Mouse (Mus musculus) thymus, postnatal 25 days (tissue): ENCODE data around the gene Agbl4.
A peak's percentile ranks its signal among the peaks of the same experiment; 100 is the strongest.

Experiments
- DNase-seq: peaks from one replicate; pipeline ENCODE4 v3.0.0; 2022

Agbl4 gene

DNA sequence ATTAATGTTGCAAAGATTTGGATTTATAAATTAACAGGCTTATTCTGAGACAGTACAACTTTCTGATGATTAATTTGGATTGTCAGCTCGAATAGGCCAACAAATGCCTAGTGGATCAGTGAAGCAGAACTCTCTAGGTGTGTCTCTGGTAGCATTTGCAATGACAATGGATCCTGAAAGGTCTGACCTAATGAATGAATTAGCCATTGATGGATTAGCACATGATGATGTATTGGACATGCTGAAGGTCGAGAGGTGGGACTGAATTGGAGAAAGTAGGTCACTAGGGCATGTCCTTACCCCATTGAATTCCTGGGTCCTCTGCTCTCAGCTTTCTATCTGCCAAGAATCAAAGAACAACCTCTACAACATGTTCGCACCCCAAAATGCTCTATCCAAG, 1285.3 kb downstream of the Agbl4 start:
- no peak for DNase-seq

GRCm38 (mm10) chr4:111683843-111684242, 1286.4 kb downstream of the Agbl4 start:
- no peak for DNase-seq

DNA sequence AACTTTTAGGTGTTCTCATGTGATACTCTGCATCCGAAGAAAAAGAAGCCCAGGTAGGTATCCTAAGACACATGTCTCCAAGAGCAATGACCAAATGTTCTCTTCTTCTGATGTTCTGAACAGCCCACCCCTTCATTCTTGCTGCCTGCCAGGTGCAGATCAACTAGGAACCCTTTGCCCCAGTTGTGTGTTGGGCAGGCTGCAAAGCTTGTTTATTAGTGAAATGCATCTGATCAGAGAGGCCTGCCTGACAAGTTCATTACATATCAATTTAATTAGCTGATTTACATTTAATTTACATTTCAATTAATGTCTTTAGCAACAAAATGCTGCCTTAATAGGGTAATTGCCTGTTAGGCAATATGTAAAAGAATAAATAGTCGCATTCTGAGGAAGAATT, 1288.5 kb downstream of the Agbl4 start:
- no peak for DNase-seq

DNA sequence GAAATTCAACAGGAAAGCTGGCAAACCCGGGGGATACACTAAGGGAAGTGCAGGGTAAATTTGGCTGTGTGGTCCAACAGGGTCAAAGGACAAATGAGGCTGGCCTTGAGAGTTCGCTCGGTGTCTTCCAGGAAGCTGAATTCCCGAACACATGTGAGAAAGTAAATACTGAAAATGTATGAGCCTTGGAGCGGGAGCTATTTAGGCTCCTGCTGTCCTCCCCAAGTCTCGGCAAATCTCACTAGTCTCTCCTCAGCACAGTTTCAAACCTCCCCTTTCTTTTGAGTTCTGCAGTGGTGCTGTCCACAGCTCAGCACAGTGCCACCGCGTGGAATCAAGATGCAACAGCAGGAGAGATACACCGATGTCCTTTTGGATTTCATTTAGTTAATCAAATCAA, 1289.5 kb downstream of the Agbl4 start:
- peak; percentile 46 for DNase-seq

GRCm38 (mm10) chr4:111687613-111688012, 1290.2 kb downstream of the Agbl4 start:
- DNase-seq, result peak; percentile 78

DNA sequence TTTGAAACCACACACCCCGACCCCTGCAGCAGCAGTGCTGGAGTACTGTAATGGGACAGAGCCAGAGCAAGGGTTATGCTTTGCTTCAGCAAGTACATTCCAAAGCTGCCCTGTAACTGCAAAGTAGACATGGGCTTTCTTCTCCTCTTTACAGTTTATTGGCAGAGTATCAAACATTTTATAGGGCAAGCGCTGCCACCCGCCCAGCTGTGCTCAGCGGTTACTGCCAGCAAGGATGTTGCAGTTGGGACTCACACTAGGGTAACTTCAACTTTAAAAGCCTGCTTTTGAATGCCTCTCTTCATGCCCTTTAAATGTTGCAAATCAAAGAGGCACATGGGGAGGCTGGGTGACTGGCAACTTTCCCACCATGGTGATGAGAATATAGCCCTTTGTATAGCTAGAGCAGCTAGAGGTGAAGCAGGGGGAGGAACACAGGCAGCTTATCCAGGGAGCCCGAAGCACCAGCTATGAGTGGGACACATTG, 1293.6 kb downstream of the Agbl4 start:
- peak; percentile 18 for DNase-seq

DNA sequence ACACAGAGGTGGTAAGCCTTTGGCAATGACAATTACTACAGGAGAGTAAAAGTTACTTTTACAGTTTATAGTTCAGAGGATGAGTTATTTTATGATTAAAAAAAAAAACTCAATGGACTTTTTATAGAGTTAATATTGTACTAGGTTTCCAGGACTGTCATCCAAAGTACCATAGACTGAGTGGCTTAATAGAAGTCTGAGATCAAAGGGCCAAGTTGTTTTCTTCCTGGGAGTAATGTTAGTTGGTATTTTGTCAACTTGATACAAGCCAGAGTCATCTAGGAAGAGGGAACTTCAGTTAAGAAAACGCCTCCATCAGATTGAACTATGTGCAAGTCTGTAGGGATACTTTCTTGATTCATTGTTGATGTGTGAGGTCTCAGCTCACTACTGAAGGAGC, 1303.9 kb downstream of the Agbl4 start:
- no peak for DNase-seq

- DNase-seq, result no peak
Measured at GRCm38 (mm10) chr4:111704126-111704525, 1306.7 kb downstream of the Agbl4 start.

DNA sequence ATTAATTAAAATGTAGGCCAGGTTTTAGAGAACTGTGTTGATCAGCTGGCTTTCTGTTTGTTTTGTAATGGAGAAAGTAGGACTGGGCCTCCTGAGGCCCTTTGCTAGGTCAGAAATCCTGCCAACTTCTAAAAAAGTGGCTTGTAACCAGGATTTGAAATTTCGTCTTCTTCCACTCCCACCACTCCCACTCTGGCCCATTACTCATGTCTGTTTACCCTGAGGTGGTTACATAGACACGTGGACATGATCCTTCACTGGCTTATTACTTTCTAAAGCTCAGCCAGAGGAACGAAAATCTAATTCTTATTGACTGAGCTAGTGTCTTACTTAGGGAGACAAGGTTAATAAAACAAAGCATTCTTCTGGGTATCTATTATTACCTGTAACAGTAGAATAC, 1307.5 kb downstream of the Agbl4 start:
- DNase-seq, result no peak
